8 mouse cellular contexts compared by ENCODE assay signal in genomic region chr13:105293781-105294667, GRCm38 (mm10). TPM values are rescaled to one million over a fixed set of nuclear protein-coding genes. Genes with fewer than 3 reads are reported as not detected.
DNase-seq lines count a peak whose midpoint lies in the region; ATAC-seq and TF ChIP-seq lines count a peak whose summit lies in the region.

No protein-coding gene starts in this region.

- H3K4me2 ChIP-seq in hindbrain, postnatal 0 days (ENCODE audit: low read depth, low read length), result peak overlapping the region; percentile 83

- DNase-seq in adrenal gland, adult 18-20 months (ENCODE audit: low spot score in 2 of 2), result peak; percentile 38 to 39
- peak; percentile 60 for DNase-seq in cerebellum, adult 9-11 months
- DNase-seq in frontal cortex, adult 2 months (ENCODE audit: extremely low spot score in 1 of 2, low spot score in 1 of 2), result peak; percentile 14 to 52
- peak; percentile 74 for DNase-seq in hindbrain, postnatal 0 days (ENCODE audit: low spot score)
- peak; percentile 16 to 43 for DNase-seq in left cerebral cortex, adult 9 months (ENCODE audit: low spot score in 2 of 2)
- peak; percentile 26 for DNase-seq in lung, postnatal 36 days
- DNase-seq in right cerebral cortex, adult 18-20 months, result peak; percentile 58
- DNase-seq in T-cell, adult 2 months (ENCODE audit: low spot score), result no peak

- peak overlapping the region; percentile 88 for H3K27ac ChIP-seq in hindbrain, postnatal 0 days

- no peaks in the 10 kb centered on the region for H3K36me3 ChIP-seq in hindbrain, postnatal 0 days (ENCODE audit: insufficient read depth, low read length)

- 0 out of 2 replicates have a peak, but pooled peaks cover 7% of the 10 kb centered on the region for H3K4me1 ChIP-seq in hindbrain, postnatal 0 days (ENCODE audit: insufficient read depth, low read length)

- peak; percentile 84 for ATAC-seq in hindbrain, postnatal 0 days

- H3K9me3 ChIP-seq in hindbrain, postnatal 0 days (ENCODE audit: low read length), result no peaks in the 10 kb centered on the region

- H3K4me3 ChIP-seq in hindbrain, postnatal 0 days (ENCODE audit: low read length), result peak overlapping the region; percentile 73

- 2% methylated on average over 80 of the region's 91 CpGs for WGBS in hindbrain, postnatal 0 days

- H3K27me3 ChIP-seq in hindbrain, postnatal 0 days (ENCODE audit: insufficient read depth, low read length), result no peaks in the 10 kb centered on the region

- H3K9ac ChIP-seq in hindbrain, postnatal 0 days (replicated peaks; ENCODE audit: low read length), result peak overlapping the region; percentile 85

- no peak for TF ChIP-seq CTCF in hindbrain, postnatal 0 days (IDR thresholded peaks at IDR 0.05; ENCODE audit: low read depth)

RNA-seq across cellular contexts. Expression of gene Rnf180, which starts 0.6 kb away (rescaled TPM):
- 10 to 100 TPM in 1 of 2 experiments, 1 to 10 TPM in 1; 6.5 to 18.4 TPM for total RNA-seq in adrenal gland, adult 18-20 months (2021)
- polyA plus RNA-seq in frontal cortex, adult 2 months (2012; rRNA removed), result 18.5 and 18.9 TPM in 2 replicates
- 28.4 and 31.6 TPM in 2 replicates for total RNA-seq in hindbrain, postnatal 0 days (2014; rRNA removed)
- polyA plus RNA-seq in hindbrain, postnatal 0 days (2015; fragmentation: Nextera tagmentation; extraction: Ambion mirVana), result 37.7 TPM in 2 replicates
